Mouse (Mus musculus): ENCODE measurements around the gene Dnlz. TPM values are rescaled to one million over a fixed set of nuclear protein-coding genes. Genes with fewer than 3 reads are reported as not detected.

Dnlz gene
- polyA plus RNA-seq, 1 experiment: 35.3 TPM

DNA sequence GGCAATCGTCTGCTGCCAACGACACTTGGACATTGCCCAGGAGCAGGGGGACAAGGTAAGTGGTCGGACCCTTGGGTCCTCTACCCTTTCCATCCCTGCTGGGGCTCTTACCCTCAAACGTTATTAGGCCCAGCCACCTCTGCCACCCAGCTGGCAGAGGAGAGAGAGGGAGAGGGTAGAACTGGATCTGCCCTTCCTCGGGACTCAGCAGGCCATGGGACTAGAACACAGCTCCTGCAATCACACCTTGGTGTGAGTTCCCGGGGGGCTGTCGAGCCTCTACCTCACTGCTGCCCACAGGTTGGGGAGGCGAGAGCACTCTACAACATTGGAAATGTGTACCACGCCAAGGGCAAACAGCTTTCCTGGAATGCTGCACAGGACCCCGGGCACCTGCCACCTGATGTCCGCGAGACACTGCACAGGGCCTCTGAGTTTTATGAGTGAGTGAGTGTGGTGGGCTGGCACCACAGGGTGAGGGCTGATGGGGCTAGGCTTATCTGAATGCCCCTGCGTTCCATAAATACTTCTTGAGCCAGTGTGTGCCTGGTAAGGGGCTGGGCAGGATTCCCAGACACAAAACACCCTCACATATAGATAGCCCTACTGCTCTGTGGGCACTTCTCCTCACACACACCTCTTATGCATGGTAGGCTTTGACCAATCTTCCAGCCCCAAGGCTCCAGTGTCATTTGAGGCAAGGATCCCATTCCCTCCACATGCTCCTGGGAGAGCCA lies 28.2 kb downstream of the Dnlz start:
- TF ChIP-seq GATA1 (IDR thresholded peaks at IDR 0.05; ENCODE audit: borderline replicate concordance, low read length) (no peak), FLI1 (IDR thresholded peaks at IDR 0.05; ENCODE audit: low read length) (no peak)
- Histone ChIP-seq H3K36me3 (replicated peaks; ENCODE audit: low read length) (peaks cover 53% of the 10 kb centered on the region), H3K4me3 (replicated peaks) (no peak overlapping the region), H3K4me1 (peaks cover 86% of the 10 kb centered on the region), H3K27me3 (replicated peaks) (peaks cover 10% of the 10 kb centered on the region), H3K9me3 (no peaks in the 10 kb centered on the region)

DNA sequence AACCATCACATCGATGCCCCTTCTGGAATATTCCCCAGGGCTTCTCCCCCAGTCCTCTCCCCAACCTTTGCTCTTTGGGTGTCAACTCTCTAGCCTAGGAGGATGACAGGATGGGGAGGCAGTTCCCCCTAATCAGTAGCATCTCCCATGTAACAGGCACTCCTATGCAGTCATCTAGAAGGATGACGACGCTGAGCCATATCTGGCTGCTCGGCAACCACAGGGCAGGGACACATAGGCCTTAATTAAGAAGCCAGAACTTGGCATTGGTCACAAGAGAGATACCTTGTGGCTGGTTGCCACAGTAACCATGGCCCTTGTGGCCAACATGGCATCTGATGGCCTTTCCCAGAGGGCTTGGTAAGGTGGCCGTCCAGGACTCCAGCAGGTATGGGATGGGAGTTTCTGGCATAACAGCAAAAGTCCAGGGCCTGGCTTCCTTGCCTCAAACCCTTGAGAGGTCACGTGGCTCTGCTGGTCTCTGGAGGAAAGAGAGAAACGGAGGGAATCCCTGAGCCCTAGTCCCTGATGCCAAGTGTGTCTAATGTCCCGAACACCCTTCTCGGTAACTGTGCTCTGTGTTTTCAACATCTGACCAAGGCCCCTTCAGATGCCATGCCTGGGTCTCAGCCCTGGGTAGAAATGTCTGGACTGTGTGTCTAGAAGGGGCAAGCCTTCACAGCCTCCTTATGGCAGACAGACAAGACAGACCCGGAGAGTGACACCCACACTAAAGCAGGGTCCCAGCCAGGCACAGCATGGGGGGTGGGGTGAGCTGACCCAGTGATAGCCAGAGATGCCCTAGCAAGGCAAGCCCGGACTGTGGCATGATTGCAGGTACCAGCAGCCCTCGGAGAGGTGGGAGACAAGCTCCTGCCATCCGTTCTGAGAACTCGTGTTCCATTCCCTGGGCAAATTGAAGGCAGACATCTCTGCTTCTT lies 31.4 kb downstream of the Dnlz start:
- Histone ChIP-seq H3K4me3 (replicated peaks) (no peak overlapping the region), H3K36me3 (replicated peaks; ENCODE audit: low read length) (peaks cover 36% of the 10 kb centered on the region)

DNA sequence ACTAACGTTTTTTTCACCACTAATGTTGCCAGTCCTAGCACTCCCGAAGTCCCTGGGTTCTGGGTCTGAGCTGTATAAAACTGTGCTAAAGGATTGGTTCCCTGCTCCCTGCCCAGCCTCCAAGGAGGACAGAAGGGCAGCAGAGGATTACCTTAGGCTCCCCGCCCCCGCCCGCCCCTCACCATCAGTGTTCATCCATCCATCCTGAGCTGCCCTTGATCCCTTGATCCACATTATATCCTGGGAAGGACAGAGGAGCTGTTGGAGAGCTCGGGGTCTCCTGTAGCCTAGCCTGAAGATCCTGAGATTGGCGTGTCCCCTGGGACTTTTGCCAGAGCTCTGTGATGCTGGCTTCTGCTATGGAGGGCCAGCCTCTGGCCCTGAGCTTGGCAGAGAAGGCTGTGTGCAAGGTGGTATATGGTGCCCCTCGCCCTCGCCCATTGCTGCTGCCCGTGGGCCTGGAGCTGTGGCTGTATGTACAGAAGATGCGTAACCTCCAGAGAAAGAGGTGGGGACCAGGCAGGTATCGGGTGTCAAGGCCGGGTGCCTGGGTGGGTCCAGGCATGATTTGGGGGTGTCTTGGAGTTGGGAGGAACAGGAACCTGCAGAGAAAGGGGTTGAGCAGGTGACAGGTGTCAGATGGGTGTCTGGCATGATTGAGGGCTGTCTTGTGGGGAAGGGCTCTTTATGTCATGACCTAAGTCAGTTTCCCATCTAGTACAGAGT lies 32.2 kb downstream of the Dnlz start:
- H3K4me3 ChIP-seq (replicated peaks): no peak overlapping the region
- TF ChIP-seq GATA1 (IDR thresholded peaks at IDR 0.05; ENCODE audit: borderline replicate concordance, low read length): no peak
- no peak for TF ChIP-seq FLI1 (IDR thresholded peaks at IDR 0.05; ENCODE audit: low read length)
- H3K36me3 ChIP-seq (replicated peaks; ENCODE audit: low read length): peaks cover 28% of the 10 kb centered on the region
- H3K4me1 ChIP-seq: peaks cover 88% of the 10 kb centered on the region
- peaks cover 29% of the 10 kb centered on the region for H3K27me3 ChIP-seq (replicated peaks)
- H3K9me3 ChIP-seq: no peaks in the 10 kb centered on the region

More for the DNA sequence above, 31.4 kb downstream of the Dnlz start:
- TF ChIP-seq GATA1 (IDR thresholded peaks at IDR 0.05; ENCODE audit: borderline replicate concordance, low read length) (no peak), FLI1 (IDR thresholded peaks at IDR 0.05; ENCODE audit: low read length) (no peak)
- Histone ChIP-seq H3K9me3 (no peaks in the 10 kb centered on the region), H3K27me3 (replicated peaks) (peaks cover 29% of the 10 kb centered on the region), H3K4me1 (peaks cover 90% of the 10 kb centered on the region)

DNA sequence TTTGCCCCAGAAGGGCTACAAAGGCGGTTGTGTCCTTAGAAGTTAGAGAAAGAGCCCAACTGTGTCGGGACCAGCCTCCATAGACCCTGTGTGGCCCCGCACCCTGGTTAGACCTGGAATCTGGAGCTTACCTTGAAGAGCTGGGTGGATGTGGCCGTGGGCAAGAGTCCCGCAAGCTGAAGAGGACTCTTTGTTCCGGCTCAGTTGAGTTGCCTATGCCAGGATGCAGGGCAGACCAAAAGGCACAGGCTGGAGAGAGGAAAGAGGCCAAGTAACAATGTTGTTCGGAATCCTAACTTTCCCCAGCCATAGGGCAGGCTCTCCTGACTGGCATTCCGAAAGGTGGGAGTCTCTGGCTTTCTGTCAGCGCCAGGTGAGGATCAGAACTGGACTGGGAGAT lies 32.8 kb downstream of the Dnlz start:
- no peak overlapping the region for H3K4me3 ChIP-seq (replicated peaks)
- H3K27me3 ChIP-seq (replicated peaks): peaks cover 29% of the 10 kb centered on the region
- H3K4me1 ChIP-seq: peaks cover 90% of the 10 kb centered on the region
- peaks cover 22% of the 10 kb centered on the region for H3K36me3 ChIP-seq (replicated peaks; ENCODE audit: low read length)
- no peaks in the 10 kb centered on the region for H3K9me3 ChIP-seq
- TF ChIP-seq GATA1 (IDR thresholded peaks at IDR 0.05; ENCODE audit: borderline replicate concordance, low read length) (no peak), FLI1 (IDR thresholded peaks at IDR 0.05; ENCODE audit: low read length) (no peak)

DNA sequence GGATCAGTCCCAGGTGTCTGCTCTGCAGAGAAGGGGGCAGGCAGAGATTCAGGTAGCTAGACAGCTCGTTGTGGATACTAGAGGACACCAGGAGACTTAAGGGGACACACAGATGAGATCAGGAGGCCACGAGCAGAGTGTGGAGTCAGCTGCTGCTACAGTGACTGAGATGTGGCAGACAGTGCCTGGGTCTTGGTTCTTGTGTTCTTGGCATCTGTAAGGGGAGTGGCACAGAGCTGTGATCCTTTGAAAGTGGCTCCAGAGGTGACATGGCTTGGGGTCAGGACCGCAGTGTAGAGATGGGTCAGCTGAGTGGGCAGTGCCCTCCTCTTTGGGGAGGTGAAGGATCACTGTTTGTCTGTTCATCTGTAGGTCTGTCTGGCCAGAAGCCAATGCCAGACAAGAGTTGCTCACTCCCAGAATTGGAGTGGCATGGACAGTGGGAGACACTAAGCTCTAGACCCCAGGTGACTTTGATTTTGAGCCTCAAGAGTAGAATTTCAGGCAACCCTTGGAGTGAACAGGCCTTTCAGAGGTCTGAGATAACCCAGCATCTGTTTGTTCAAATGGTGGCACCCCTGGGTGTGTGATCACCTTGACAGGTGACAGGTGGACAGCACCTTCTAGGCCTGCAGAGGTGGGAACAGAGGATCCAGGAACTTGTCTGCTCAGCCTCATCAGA lies 33.8 kb downstream of the Dnlz start:
- TF ChIP-seq GATA1 (IDR thresholded peaks at IDR 0.05; ENCODE audit: borderline replicate concordance, low read length) (no peak), FLI1 (IDR thresholded peaks at IDR 0.05; ENCODE audit: low read length) (no peak)
- Histone ChIP-seq H3K9me3 (no peaks in the 10 kb centered on the region), H3K27me3 (replicated peaks) (peaks cover 29% of the 10 kb centered on the region), H3K36me3 (replicated peaks; ENCODE audit: low read length) (peaks cover 12% of the 10 kb centered on the region), H3K4me1 (peaks cover 84% of the 10 kb centered on the region), H3K4me3 (replicated peaks) (no peak overlapping the region)

DNA sequence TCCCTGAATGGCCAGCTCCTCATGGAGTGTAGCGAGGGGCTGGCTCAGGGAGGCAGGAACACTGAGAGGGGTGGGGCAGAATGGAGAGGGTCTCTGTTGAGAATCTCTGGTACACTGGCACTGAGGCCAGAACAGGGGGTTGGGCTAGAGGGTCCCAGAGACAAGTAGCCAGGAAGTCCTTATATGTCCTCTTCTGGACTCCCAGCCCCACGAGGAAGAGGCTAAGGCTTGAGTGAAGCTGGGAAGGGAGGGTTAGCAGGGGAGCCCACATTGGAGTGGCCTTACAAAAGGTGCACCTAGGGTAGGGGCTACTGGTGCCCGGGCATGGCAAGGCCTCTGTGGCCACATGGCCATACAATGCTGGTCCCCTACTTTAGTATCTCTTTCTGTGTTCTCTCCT lies 34.5 kb downstream of the Dnlz start:
- Histone ChIP-seq H3K27me3 (replicated peaks) (peaks cover 29% of the 10 kb centered on the region), H3K36me3 (replicated peaks; ENCODE audit: low read length) (peaks cover 5% of the 10 kb centered on the region), H3K4me3 (replicated peaks) (no peak overlapping the region), H3K4me1 (peaks cover 84% of the 10 kb centered on the region), H3K9me3 (no peaks in the 10 kb centered on the region)
- TF ChIP-seq GATA1 (IDR thresholded peaks at IDR 0.05; ENCODE audit: borderline replicate concordance, low read length) (no peak), FLI1 (IDR thresholded peaks at IDR 0.05; ENCODE audit: low read length) (no peak)

DNA sequence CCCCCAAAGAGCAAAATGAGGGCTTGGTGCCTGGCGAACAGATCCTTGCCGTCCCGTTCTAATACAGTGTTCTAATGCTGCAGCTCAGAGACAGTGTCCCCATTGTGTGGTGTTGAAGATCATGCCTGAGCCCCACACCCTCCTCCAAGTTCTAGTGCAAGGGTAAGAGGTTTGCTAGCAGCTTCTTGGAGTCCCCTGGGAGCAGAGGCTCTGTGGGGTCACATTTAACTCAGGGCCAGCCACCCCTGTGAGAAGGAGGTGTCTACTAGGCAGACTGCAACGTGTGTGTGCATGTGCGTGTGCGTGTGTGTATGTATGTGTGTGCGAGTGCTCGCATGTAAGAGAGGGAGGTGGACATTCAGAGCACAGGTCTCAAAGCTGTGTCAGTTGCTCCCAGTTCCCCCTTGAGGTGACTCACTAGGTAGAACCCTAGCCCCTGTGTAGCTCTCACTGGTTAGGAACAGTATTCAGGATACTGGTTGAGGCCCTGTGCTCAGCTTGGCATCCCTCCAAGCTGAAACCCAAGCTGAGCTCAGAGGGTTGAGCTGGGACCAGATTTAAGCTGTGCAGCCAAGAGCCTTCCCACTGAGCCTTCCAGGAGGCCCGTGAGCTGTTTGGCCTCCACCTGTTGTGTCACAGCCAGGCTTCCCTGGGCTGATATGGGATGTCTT lies 35.2 kb downstream of the Dnlz start:
- peaks cover 26% of the 10 kb centered on the region for H3K27me3 ChIP-seq (replicated peaks)
- TF ChIP-seq FLI1 (IDR thresholded peaks at IDR 0.05; ENCODE audit: low read length): no peak

DNA sequence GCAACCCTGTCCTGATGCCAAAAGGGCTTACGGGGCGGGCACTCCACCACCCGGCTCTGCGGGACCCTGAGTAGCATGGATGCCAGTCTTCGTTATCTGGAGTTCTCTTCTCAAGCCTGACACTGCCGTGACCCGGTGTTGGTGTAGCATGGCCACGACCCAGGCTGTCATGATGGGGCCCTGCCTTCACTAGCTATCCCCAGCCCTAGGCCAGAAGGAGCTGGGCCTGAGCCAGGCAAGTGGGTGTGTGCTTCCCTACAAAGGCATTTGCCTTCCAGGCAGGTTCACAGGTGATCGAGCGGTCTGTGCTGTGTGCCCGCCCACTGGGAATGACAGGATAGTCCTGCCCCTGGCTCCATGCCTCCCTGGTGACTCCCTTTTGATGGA lies 36.0 kb downstream of the Dnlz start:
- Histone ChIP-seq H3K4me3 (replicated peaks) (peak overlapping the region; percentile 97), H3K36me3 (replicated peaks; ENCODE audit: low read length) (peaks cover 2% of the 10 kb centered on the region), H3K27me3 (replicated peaks) (peaks cover 26% of the 10 kb centered on the region), H3K9me3 (no peaks in the 10 kb centered on the region), H3K4me1 (peaks cover 84% of the 10 kb centered on the region)
- TF ChIP-seq GATA1 (IDR thresholded peaks at IDR 0.05; ENCODE audit: borderline replicate concordance, low read length) (no peak), FLI1 (IDR thresholded peaks at IDR 0.05; ENCODE audit: low read length) (no peak)

More for the DNA sequence above, 35.2 kb downstream of the Dnlz start:
- peaks cover 2% of the 10 kb centered on the region for H3K36me3 ChIP-seq (replicated peaks; ENCODE audit: low read length)
- peak overlapping the region; percentile 97 for H3K4me3 ChIP-seq (replicated peaks)
- peaks cover 84% of the 10 kb centered on the region for H3K4me1 ChIP-seq
- no peaks in the 10 kb centered on the region for H3K9me3 ChIP-seq
